Mouse (Mus musculus): Measurements from ENCODE around the gene Cnmd.

DNA sequence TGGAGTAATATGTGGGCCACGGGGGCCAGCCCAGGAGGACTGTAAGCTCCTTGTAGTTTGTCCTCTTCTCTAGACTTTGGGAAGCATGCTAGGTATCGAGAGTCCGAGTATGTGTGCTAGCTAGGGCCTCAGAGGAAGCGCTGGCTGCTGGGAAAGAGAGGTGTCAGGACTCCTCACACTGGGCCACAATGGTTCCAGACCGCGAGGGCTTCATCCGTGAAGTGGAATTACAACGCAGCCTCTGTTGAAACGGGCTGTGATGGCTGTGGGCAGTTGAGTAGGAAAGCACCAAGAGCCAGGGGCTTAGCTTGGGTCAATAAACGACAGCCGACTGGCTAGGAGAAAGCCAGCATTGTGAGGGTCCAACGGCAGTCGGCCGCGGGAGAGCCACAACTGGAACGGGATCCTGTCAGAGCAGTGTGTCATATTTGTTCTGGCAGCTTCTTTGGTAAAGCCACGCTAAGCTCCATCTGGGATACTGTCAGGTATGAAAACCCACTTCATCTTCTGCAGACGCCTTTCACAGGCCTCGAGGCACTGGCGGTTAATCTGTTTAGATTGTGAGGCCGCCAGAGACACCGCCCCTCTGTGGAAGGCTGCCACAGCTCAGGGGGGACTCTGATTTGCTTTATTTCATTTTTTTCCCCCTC lies 41.7 kb upstream of the Cnmd start:
- TF ChIP-seq CTCF (IDR thresholded peaks at IDR 0.05; ENCODE audit: extremely low read depth, insufficient read depth, insufficient read length, insufficient replicate concordance), result no peak
- no peak for TF ChIP-seq POLR2A (IDR thresholded peaks at IDR 0.05; ENCODE audit: low read depth, low read length)
